In genomic region chr4:106548113-106548512, GRCm38 (mm10) we compare ENCODE assay signal across 39 mouse cellular contexts. TPM values are rescaled to one million over a fixed set of nuclear protein-coding genes. Genes with fewer than 3 reads are reported as not detected.
"Had no signal": no experiment of that assay in that cellular context is flagged by ENCODE, and none has a peak within 500 bp of the region (broad histone marks: within the 10 kb centered on the region; RNA-seq: fewer than 3 reads in every experiment).

No protein-coding gene starts in this region.

- H3K36me3 ChIP-seq: heart, embryonic 10.5 days; heart, embryonic 12.5 days; hindbrain, embryonic 10.5 days; hindbrain, embryonic 12.5 days; kidney, embryonic 15.5 days; limb, embryonic 10.5 days; limb, embryonic 12.5 days had no signal

- H3K4me1 ChIP-seq: limb, embryonic 12.5 days had no signal

- H3K4me3 ChIP-seq: gastrocnemius, adult 2 months; heart, embryonic 10.5 days; heart, embryonic 12.5 days; hindbrain, embryonic 10.5 days; hindbrain, embryonic 12.5 days; kidney, embryonic 15.5 days; left cerebral cortex, adult 2 months; limb, embryonic 10.5 days; limb, embryonic 12.5 days had no signal

- ATAC-seq: forebrain, embryonic 16.5 days; hindbrain, embryonic 16.5 days; inflammation-experienced regulatory T-cells, adult 6 months had no signal

- H3K27me3 ChIP-seq: hindbrain, embryonic 12.5 days; kidney, embryonic 15.5 days; limb, embryonic 12.5 days had no signal

- H3K4me2 ChIP-seq: heart, embryonic 12.5 days; hindbrain, embryonic 12.5 days; hindbrain, embryonic 14.5 days; kidney, embryonic 15.5 days; limb, embryonic 12.5 days had no signal

- H3K27ac ChIP-seq: gastrocnemius, adult 2 months; heart, embryonic 10.5 days; hindbrain, embryonic 10.5 days; hindbrain, embryonic 12.5 days; hindbrain, embryonic 14.5 days; kidney, embryonic 15.5 days; kidney, postnatal 0 days; left cerebral cortex, adult 2 months; limb, embryonic 10.5 days; limb, embryonic 12.5 days had no signal

- H3K9ac ChIP-seq: heart, embryonic 12.5 days; hindbrain, embryonic 12.5 days; hindbrain, embryonic 14.5 days; kidney, embryonic 15.5 days; limb, embryonic 12.5 days had no signal

- DNase-seq: gastrocnemius, adult 2 months; gastrocnemius, postnatal 10 days; gastrocnemius, postnatal 25 days; heart, adult 18-20 months; heart, postnatal 10 days; heart, postnatal 4 days; kidney, adult 11 months; kidney, adult 2 months; kidney, adult 9 months; kidney, postnatal 14 days; kidney, postnatal 36 days; layer of hippocampus, adult 9-11 months; layer of hippocampus, postnatal 36 days; liver had no signal

- H3K9me3 ChIP-seq: heart, embryonic 10.5 days; heart, embryonic 12.5 days; hindbrain, embryonic 10.5 days; hindbrain, embryonic 12.5 days; kidney, embryonic 15.5 days; limb, embryonic 10.5 days; limb, embryonic 12.5 days had no signal

RNA-seq across cellular contexts. Expression of gene Bsnd, which starts 56.0 kb away (rescaled TPM):
- total RNA-seq: gastrocnemius, adult 2 months; gastrocnemius, postnatal 25 days; granulocyte monocyte progenitor cell, adult 5-6 weeks; heart, adult 18-20 months; heart, adult 8-10 months; heart, postnatal 10 days; heart, postnatal 25 days; heart, postnatal 4 days; layer of hippocampus, adult 18-20 months; layer of hippocampus, adult 8-10 months; layer of hippocampus, postnatal 36 days; left cerebral cortex, adult 2 months; left cerebral cortex, postnatal 14 days; left cerebral cortex, postnatal 36 days had no signal
- polyA plus RNA-seq: forebrain, embryonic 16.5 days; frontal cortex, adult 2 months; heart, embryonic 12.5 days; heart, embryonic 14.5 days; heart, embryonic 16.5 days; hindbrain, embryonic 10.5 days; hindbrain, embryonic 14.5 days; hindbrain, embryonic 16.5 days; inflammation-experienced regulatory T-cells, adult 6 months; large intestine, adult 2 months; limb, embryonic 10.5 days; limb, embryonic 12.5 days; limb, embryonic 14.5 days had no signal
